Mouse (Mus musculus) mammary gland, adult 2 months (tissue): ENCODE results near the gene Klf14. TPM values are rescaled to one million over a fixed set of nuclear protein-coding genes. Genes with fewer than 3 reads are reported as not detected.

ENCODE experiments used
- polyA plus RNA-seq: library from polyadenylated mRNA; depleted of rRNA; stranded (reverse); fragments of >200 nt; gene quantifications from 2 replicates; pipeline ENCODE4 v1.2.3, GENCODE M21; 2012; ENCODE audit warnings: low replicate concordance; rRNA removed

The Klf14 gene
- polyA plus RNA-seq, result 0.89 and 1.2 TPM in 2 replicates

DNA sequence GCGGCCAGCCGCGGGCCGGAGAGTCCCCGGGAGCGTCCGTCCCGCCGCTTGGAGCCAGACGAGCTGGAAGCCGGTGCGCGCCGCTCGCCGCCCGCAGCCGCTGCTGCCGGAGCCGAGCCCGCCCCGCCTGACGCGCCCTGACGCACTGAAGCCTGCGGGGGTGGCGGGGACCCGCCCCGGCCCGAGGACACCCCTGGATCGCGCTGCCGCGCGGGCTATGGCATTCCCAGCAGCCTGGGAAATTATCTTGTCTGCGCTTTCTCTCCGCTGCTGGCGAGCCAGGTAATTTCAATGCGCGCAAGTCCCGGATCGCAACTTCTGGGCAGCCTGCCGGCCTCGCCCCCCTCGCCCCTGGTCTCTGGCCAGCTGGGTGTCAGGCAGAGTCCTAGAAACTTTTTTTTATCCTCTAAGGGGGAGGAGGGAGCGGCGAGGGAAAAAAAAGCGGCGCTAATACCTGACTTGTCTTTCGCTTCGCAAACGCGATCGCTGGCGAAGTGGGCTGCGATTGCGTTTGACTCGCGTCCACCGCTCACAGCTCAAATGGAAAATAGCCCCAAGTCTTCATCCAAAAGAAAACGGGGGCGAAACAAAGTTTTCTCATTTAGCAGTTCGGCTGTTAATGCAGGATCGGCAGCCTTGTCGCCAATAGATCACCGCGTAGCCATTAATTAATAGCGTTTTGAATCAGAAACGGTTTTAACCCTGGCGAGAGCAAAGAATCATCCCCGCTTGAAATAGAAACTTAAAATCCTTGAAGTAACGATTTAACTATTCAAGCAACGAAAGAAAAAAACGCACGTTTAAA lies at the start of gene Klf14:
TSS of gene Klf14 (minus strand) at position 343 of the 805 bp plus-strand sequence.

DNA sequence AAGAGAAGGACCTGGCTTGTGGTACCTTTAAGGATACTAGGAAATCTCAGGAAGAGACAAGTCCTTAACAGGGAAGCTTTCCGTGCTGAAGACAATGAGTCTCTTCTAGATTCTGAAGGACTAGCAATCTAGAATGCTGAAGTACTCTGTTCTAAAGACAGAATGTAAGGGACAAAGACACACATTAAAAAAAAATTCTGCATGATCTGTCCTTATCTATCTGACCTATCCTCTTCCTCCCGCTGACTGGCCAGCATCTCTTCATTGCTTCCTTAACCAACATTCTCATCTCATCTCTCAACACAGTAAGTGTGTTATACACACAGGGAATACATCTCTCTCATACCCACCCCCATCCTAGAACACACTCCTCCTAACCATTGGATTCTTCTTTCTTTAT lies 43.4 kb downstream of the Klf14 start, which contains the start of gene Tsga13:
TSS of gene Tsga13 (minus strand) at position 101 of the 400 bp plus-strand sequence.

Other genes with a start within 250 kb of the Klf14 start
- 70.9 and 203 TPM in 2 replicates for gene Mest, start 235.5 kb downstream of the Klf14 start, polyA plus RNA-seq
- 5.8 and 17.0 TPM in 2 replicates for gene Copg2, start 62.3 kb downstream of the Klf14 start, polyA plus RNA-seq
- gene Tsga13, start 43.5 kb downstream of the Klf14 start, polyA plus RNA-seq, result not detected in 2 replicates